Mouse (Mus musculus) testis, postnatal 14 days (tissue): ENCODE measurements around the gene Osbp2.
A peak's percentile ranks its signal among the peaks of the same experiment; 100 is the strongest.

Experiments
- DNase-seq: peaks from one replicate; pipeline ENCODE4 v3.0.0; 2021; ENCODE audit warnings: low spot score

Gene Osbp2

DNA sequence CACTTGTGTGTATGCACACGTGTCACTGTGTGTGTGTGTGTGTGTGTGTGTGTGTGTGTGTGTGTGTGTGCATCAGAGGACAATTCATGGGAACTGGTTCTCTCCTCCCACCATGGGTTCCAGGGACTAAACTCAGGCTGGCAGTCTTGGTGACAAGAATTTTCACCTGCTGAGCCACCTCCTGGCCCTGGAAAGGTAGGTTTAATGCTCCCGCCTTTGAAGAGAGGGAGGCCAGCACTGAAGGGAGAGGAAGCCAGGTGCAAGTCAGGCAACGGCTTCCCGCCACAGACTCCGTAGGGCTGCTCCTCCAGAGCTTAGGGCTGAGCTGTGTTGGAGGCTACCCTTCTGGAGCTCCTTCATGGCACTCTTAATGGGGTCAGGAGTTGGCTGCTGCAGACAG, 104.3 kb downstream of the Osbp2 start:
- no peak for DNase-seq

DNA sequence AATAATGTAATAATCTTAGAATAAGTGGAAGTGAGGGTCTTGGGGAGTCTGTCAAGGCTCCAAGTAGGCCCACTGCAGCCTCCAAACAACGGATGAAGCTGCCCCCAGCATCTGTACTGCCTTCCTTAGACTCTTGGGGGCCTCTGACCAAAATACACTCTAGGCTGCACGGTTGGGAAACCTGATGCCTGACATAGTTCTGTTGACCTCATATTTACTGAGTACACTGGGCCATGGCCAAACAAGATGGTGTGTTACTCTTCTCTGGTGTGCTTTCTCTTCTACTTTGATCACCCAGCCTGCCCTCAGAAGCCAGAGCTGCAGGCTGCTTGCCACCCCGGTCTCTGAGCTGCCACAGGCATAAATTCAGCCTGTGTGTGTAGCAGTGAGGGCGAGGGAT, 108.4 kb downstream of the Osbp2 start:
- no peak for DNase-seq

DNA sequence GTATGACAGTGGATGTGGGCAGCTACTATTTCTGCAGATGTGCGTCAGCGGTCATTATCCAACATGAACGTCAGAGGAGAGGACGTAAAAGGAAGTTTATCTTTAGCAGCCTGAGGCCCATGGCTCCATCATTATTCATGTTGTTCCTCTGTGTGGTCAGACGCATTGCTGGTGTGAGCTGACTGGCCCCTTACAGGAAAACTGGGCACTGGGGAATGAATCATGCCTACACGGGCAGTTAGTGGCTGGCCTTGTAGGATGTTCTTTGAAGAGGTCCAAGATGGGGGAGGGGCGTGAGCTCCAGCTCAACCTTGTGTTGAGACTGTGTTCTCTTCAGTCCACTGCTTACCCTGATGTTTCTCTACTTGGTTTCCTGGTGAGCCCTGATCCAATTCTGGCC, 109.0 kb downstream of the Osbp2 start:
- no peak for DNase-seq

DNA sequence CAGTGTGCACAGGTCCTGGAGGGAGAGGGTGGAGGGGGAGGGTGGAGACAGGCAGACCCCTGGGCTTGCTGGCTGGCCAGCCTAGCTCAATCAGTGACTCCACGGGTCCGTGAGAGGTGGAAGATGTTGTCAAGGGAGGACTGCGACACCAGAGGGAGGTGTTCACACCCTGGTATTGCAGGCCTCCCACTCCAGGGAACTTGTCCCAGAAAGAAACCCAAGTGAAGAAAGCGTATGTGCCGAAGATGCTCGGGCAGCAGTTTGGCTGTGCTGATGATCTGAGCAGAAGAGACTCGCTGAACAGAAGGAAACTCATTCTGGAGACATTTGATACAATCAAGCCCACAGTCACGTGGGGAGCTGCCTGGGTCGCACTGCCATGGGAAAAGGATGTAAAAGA, 109.8 kb downstream of the Osbp2 start:
- DNase-seq: no peak

DNA sequence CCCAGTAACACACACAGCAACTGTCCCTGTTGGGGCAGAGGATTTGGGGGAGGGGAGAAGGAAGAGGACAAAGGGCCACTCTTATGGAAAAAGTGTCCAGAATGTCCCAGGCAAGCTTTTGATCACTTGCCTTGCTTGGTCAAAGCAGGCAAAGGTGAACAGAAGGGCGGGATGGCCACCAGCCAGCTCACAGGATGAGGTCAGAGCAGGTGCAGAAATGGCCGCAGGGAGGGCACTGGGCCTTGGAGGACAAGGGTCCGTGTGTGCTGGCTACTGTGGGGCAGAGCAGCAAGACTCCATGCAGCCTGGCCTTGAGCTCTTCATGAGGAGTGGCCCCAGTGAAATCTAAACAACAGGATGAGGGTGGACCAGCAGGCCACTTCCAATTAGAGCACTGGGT, 110.9 kb downstream of the Osbp2 start:
- no peak for DNase-seq

DNA sequence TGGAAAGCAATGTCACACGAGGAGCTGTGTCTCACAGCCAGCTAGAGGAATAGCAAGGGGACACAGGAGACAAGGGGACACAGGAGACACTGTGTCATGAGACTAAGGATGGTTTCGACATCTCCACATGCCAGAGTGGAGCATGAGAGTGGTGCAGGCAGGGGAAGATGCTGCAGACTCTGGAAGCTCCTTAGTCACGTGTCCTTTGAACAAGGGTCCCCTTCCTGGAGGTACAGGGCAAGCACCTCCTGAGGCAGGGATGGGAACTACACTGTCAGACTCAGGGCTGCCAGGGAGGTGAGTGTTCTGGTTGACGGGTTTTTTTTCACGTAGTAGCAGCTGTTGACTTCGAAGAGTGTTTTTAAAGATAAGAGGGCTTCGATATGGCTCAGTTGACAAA, 113.9 kb downstream of the Osbp2 start:
- DNase-seq: no peak

DNA sequence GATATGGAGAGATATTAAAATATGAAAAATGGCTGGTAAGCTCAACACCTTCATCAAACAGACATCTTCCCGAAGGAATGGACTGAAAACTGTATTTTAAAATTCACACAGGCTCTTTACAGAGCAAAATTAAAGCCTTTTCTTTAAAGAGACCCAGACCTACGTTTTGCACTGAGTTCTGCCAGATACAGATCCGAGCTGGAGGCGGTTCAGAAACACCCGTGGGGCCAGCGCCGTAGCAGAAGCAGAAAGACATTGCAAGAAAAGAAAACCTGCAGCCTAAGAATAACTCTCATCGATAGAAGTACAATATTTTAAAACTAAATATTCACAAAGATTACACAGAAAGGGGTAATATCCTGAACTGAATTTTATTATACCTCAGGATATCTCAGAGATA, 121.3 kb downstream of the Osbp2 start:
- DNase-seq: no peak

DNA sequence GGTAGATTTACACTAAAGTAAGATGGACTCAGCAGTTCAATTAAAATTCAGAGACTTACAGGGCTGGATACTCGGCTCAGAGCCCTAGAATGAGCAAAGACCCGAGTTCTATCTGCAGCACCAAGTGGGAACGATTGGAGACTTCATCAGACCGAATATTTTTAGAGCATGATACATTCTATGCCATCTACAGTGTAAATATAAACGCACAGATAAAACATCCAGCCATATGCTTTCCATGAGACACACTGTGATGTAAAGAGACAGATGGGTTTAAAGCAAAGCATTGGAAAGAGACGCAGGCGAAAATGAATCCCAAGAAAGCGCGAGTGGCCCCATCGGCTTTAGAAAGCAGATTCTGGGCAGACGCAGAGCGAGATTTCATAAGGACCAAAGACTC, 122.5 kb downstream of the Osbp2 start:
- DNase-seq: no peak

DNA sequence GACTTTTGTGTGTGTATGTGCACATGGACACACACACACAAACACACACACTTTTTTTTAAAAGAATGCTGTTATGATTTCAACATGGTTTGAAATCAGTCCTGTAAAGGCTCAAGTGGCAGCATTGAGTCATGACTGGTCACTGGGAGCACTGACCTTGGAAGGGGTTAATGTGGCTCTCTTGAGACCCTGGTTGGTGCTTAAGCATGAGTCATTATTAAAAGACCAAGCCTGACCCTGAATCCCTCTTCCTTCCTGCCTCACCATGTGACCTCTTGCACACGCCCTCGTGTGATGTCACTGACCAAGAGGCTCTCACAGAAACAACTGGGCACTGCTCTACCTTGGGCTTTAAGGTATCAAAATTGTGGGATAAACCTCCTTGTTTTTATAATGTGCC, 124.9 kb downstream of the Osbp2 start:
- DNase-seq: no peak

DNA sequence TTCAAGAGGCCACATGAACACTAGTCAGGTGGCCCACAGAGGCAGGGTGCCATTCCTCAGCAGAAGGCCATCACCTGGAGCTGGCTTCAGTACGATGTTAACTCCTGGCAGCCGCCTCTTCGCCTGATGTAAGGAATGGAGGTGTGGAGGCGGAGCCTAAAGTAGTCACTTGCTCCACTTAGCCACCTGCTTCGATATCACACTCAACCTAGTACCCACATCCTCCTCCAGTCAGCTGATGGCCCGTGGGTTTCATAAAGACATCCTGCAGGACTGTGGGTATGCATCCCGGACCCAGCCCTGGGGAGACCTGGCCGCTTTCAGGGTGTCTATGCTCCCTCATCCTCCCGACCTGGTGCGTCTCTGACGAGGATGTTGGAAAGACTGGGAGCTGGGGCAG, 128.0 kb downstream of the Osbp2 start:
- DNase-seq: no peak

DNA sequence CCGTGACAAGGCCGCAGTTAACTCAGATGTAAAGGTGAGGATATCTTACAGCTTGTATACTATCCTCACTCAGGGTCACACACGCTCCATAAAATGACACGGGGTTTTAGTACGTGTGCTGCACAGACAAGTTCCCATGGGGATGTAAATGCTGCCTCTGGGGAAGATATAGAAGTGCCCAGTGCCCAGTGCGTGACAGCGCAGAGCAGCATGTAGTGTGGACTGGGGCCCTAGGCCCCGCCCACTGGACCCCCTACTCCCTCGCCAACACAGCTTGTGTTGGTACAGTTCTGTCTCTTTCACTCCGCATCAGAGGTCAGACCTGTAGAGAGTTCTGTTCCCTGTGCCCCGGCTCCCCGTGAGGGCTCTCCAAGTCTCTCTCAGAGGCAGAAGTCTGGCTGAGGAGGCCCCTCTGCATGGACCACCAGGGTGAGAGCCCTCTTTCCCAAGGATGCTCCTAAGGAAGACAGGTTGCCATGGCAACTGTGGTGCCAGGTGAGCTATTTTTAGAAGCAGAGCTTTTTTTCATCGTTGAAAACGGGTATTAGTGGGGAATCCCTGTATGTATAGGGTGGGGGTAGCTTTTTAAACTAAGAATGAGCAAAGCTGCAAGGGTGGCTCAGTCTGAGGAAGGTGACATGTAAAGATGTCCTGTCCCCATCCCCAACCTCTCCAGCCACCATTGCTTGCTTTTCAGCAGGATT, 129.6 kb downstream of the Osbp2 start:
- DNase-seq: no peak

DNA sequence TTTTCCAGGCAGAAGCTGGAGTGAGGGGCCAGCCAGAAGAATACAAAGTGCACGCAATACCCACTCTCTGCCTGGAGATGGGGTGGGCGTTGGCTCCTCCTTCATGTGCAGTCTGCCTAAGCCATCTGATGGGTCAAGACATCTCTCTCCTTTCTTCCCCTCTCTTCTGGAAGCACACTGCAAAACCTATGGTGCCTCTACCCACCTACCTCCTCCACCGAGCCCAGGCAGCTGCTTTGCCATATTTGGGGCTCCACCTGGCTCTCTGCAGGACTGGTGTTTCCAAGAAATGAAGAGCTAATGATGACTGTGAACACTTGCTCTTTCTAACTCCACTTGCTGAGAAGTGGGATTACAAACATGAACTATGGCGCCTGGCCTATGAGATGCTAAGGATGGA, 132.2 kb downstream of the Osbp2 start:
- no peak for DNase-seq

DNA sequence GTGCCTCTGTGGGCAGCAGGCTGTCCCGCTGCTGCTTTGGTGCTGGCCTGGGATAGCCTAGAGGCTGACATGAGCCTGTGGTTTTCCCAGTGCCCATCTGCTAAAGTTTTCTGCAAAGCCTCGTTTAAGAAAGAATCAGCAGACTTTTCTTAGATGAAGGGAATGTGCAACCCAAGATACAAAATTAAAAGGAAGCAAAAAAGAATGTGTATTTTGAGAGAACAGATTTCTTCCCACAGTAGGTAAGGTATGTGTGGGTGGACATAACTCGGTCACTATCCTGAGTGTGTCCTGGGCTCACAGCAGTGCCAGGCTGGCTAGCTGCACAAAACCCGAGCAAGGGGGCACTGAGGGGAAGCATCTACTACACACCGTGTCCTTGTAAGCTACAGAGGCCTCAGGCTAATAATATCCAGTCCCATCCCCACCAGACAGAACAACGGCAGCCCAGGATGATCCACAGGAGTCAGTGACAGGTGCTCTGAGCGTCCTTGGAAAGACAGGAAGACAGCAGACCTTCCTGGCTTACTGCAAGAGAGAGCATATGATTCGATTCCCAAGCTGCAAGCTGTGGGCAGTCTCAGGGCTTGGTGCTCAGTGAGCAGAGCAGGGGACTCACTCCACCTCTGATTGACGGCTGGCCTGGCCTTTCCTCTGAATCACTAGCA, 136.1 kb downstream of the Osbp2 start:
- DNase-seq: no peak

DNA sequence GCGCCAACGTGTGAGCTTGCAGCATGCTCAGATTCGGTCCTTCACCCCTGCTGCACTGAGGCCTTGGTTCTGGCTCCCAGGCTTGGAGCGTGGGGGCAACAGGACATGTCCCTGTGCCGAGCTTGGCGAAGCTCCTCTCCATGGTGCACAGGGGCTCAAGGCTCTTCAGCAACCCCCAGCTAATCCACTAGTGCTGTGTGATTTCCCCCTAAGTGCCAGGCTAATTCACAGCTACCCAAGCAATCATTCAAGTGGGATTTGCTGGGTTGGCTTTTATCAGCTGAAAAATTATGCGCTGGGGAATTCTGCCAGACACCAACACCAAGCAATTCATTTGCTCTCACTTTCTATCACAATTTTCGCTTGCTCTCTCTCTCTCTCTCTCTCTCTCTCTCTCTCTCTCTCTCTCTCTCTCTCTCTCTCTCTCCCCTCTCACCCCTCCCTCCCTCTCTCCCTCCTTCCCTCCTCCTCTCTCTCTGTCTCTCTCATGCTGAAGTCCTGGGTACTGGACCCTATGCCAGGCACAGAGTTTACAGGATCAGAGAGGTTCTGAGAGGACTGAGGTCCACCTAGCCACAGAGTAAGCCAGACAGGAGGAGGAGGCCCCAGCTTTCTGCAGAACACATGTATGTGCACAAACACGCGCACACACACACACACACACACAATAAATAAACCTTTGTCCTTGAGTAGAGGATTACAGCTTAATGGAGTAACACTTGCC, 138.2 kb downstream of the Osbp2 start:
- DNase-seq: no peak

DNA sequence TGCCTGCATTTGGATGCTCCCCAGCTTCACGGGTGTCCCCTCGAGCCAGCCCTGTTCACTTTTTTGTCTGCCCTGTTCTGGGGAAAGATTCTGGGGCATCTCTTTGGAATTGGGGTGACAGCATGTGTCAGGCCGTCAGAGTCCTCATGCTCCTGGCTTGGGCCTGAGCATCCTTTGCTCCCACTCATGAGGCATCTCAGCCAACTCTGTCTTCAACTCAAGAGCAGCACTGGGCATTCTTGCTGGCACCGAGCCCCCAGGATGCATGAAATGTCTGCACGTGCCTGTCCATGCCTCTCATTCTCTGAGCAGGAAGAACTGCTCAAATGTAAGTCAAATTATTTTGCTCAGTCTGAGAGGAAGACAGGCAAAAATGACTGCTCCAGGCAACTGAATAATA, 139.0 kb downstream of the Osbp2 start:
- no peak for DNase-seq

DNA sequence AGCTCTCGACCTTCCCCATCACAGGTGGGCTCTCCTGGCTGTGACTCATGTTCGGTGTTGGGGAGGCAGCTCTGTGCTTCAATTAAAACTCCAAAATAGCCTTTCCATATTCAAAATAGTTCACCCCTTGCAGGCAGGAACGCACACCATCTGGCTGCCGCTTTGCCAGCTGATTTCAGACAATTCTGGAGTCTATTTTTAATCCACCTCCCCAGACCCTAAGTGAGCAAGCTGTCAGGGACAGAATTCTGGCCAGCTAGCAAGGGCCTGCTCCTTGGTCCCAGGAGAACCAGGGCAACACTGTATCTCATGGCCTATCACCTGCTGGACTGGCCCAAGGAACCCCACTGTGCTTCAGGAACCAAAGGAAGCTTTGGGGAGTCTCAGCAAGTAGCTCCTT, 139.8 kb downstream of the Osbp2 start:
- DNase-seq: no peak

DNA sequence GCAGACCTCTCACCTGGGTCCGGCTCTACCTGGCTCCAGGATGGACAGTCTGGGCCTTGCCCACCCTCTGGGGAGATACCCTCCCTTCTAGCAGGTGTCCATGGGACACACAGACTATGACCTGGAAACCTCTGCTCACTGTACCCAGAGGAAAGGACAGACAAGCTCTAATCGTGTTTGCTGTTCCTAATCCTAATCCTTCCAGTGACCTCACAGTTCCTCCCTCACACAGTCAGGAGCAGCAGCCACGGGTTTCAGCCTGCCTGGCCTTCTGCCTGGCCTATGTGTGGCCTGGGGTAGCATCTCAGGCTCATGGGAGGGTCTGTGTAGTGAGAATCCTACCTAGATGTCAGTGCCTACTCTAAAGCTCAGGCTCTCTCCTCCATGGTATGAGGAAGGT, 140.8 kb downstream of the Osbp2 start:
- DNase-seq: no peak

DNA sequence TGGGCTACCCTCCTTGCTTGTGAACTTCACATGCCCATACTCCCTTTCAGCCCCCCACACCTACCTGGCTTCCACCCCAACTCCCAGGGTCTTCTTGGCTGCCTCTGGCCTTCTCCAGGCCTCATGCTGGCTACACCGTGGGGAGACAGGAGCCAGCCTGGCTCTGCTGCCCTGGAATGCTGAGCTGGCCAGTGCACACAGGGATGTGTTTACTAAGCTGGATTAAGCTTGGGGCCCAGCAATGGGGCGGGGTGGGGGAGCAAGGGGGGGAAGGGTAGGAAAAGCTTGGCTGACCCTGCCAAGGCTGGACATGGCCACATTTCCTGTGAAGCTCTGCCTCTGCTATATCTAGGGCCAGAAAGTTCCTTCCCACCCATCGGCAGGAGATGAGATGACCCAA, 141.7 kb downstream of the Osbp2 start:
- DNase-seq: no peak

DNA sequence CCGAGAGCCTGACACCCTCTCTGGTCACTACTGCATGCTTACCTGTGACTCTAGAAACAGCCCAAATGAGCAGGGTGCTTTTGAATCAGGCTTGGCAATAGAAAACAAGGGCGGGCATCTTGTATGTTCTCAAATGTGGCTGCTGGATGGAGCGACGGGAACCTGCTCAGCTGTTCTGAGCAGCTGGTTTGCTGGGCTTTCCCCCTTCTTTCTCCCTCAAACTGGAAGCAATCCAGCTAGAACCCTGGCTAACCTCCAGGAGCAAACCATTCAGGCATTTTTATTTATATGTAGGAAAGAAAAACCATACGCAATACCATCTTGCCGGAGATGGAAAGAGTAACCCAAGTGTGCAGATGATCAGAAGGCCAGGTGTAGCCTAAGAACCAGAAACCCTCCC, 147.0 kb downstream of the Osbp2 start:
- DNase-seq: no peak

DNA sequence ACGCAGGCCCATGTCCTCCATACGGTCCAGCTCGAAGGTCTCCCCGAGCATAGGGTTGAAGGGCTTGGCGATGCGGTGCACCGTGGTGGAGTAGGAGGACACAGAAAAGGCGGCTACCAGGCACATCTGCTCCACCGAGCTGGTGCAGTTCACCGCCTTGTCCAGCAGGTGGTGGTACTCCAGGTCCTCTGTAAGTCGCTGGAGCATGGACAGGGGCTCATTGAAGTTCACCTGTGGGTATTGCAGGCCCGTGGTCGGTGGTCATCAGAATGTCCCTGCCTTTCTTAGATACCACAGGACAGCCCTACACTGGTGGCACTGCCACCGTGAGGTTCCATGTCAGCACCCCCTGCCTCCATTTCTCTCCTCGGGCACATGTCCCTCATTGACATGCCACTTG, 149.2 kb downstream of the Osbp2 start:
- peak; percentile 57 for DNase-seq

DNA sequence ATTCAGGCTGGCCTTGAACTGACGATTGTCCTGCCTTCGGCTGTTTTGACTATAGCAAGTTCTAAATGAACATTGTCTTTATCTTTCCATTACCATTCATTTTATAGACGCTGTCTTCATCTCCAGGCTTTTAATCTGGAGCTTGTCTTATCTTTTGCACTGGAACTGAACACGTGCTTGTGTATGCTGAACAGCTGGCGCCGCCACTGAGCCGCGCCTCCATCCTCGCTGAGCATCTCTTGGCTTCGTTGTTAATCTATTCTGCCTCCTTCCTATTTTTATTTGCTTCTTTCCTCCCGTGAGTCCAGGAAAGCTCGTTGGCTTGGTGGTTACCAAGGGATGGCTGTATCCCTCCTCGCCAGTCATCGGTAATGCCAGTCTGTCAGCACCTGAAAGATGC, 153.5 kb downstream of the Osbp2 start:
- DNase-seq: no peak

DNA sequence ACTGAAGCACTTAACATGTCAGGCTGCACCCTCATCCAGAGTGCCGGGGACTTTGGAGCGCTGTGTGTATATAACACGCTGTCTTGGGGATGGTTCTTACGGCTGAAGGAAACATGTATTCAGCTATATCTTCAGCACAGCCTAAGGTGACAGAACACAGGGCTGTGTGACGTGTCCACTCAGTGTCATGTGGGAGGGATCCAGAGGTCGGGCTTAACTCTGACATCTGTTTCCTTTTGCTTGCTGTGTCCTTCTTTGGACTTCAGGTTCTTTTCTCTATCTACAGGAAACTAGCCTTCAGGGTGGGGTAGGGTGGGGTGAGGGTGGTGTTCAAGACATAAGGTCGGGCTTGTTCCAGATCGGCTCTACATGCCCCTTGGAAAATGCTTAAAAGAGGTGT, 156.6 kb downstream of the Osbp2 start:
- DNase-seq: no peak

DNA sequence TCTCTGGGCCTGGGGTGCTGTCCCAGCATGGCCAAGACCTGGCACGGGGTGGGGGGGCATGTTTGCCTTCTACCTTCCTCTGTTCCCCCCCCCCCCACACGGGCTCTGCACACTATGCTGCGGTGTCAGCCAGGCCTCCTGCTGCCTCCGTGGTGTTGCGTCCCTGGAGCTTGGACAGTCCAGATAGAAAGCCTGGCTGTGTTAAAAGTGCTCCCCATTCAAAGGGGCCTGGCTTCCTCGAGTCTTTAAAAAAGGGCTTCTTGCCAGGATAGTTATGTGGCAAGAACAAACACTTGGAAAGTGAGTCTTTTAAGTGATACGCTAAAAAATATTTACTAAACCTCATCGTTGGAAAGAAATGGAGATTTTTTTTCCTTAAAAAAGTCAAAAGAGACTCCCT, 159.3 kb downstream of the Osbp2 start:
- no peak for DNase-seq
